Mouse (Mus musculus): ENCODE results near the gene Svop.

- TF ChIP-seq CTCF (IDR thresholded peaks at IDR 0.05; ENCODE audit: borderline replicate concordance, extremely low read depth, insufficient read depth, insufficient read length) = no peak
- TF ChIP-seq POLR2A (IDR thresholded peaks at IDR 0.05; ENCODE audit: borderline replicate concordance, extremely low read depth, insufficient read depth, insufficient read length, poor library complexity, severe bottlenecking) = no peak
These were observed 23.7 kb upstream of the Svop start for GRCm38 (mm10) chr5:114115030-114115429.
